Mouse (Mus musculus) lung, postnatal 0 days (tissue): ENCODE data around the gene Chmp4b.

Experiments
- CTCF ChIP-seq: IDR thresholded peaks from 2 replicates; pipeline ENCODE4 v1.5.1; 2016; ENCODE audit warnings: antibody characterized with exemption, mild to moderate bottlenecking
- EP300 ChIP-seq: IDR thresholded peaks from 2 replicates; pipeline ENCODE4 v1.6.1; 2016; ENCODE audit warnings: antibody characterized with exemption, mild to moderate bottlenecking, control low read depth

DNA sequence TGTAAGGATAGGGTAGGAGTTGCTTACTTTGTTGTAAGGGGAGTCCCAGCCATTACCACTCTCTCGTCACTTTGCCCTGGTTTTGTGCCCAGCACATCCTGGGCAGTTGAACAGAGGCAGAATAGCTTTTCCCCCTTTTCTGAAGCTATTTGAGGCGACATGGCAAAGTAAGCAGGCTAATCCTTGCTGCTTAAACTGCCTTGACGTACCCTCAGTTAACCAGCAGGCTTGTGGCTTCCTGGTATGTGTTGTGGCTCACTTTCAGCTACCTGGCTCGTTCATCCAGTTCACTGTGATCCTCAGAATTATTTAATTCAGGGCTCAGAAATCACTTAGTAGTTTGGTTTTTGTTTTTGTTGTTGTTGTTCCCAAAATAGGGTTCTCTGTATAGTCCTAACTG lies 19.2 kb downstream of the Chmp4b start:
- TF ChIP-seq EP300 (no peak), CTCF (no peak)
